Mouse (Mus musculus): ENCODE measurements around the gene Cped1. TPM values are rescaled to one million over a fixed set of nuclear protein-coding genes. Genes with fewer than 3 reads are reported as not detected.

Gene Cped1
- polyA plus RNA-seq, 1 experiment from 2014 or later = 6.4 TPM

GRCm38 (mm10) chr6:22093792-22094191 lies 108.1 kb downstream of the Cped1 start:
- H3K4me3 ChIP-seq (ENCODE audit: low read depth, low read length) = no peak overlapping the region
- WGBS (ENCODE audit: insufficient replicate concordance) = 91% methylated on average over 5 of the region's 5 CpGs
- no peak overlapping the region for H3K4me2 ChIP-seq
- no peak overlapping the region for H3K27ac ChIP-seq (ENCODE audit: low read depth, low read length)
- no peak overlapping the region for H3K9ac ChIP-seq (ENCODE audit: low read depth, low read length)
- H3K9me3 ChIP-seq (replicated peaks; ENCODE audit: control insufficient read depth, low read length) = no peaks in the 10 kb centered on the region
- ATAC-seq (replicated peaks; ENCODE audit: insufficient number of reproducible peaks, low FRiP score, low TSS enrichment) = no peak
- no peaks in the 10 kb centered on the region for H3K36me3 ChIP-seq (ENCODE audit: control insufficient read depth, insufficient read depth, low read length)
- H3K27me3 ChIP-seq (ENCODE audit: control insufficient read depth, insufficient read depth, low read length) = no peaks in the 10 kb centered on the region
- H3K4me1 ChIP-seq (ENCODE audit: control insufficient read depth, insufficient read depth, low read length) = no peaks in the 10 kb centered on the region

- ATAC-seq (replicated peaks; ENCODE audit: insufficient number of reproducible peaks, low FRiP score, low TSS enrichment) = no peak
- 45% methylated on average over 2 of the region's 2 CpGs for WGBS (ENCODE audit: insufficient replicate concordance)
- no peaks in the 10 kb centered on the region for H3K9me3 ChIP-seq (replicated peaks; ENCODE audit: control insufficient read depth, low read length)
- H3K27ac ChIP-seq (ENCODE audit: low read depth, low read length) = no peak overlapping the region
- H3K9ac ChIP-seq (ENCODE audit: low read depth, low read length) = no peak overlapping the region
- H3K4me1 ChIP-seq (ENCODE audit: control insufficient read depth, insufficient read depth, low read length) = no peaks in the 10 kb centered on the region
- H3K27me3 ChIP-seq (ENCODE audit: control insufficient read depth, insufficient read depth, low read length) = no peaks in the 10 kb centered on the region
- no peak overlapping the region for H3K4me3 ChIP-seq (ENCODE audit: low read depth, low read length)
- H3K4me2 ChIP-seq = no peak overlapping the region
- H3K36me3 ChIP-seq (ENCODE audit: control insufficient read depth, insufficient read depth, low read length) = no peaks in the 10 kb centered on the region
Measured at GRCm38 (mm10) chr6:22097709-22098108, 112.0 kb downstream of the Cped1 start.

GRCm38 (mm10) chr6:22099832-22100231 lies 114.1 kb downstream of the Cped1 start:
- no peak for ATAC-seq (replicated peaks; ENCODE audit: insufficient number of reproducible peaks, low FRiP score, low TSS enrichment)
- H3K4me3 ChIP-seq (ENCODE audit: low read depth, low read length) = no peak overlapping the region
- H3K9me3 ChIP-seq (replicated peaks; ENCODE audit: control insufficient read depth, low read length) = no peaks in the 10 kb centered on the region
- WGBS (ENCODE audit: insufficient replicate concordance) = 75% methylated on average over 5 of the region's 5 CpGs
- no peaks in the 10 kb centered on the region for H3K4me1 ChIP-seq (ENCODE audit: control insufficient read depth, insufficient read depth, low read length)
- H3K27me3 ChIP-seq (ENCODE audit: control insufficient read depth, insufficient read depth, low read length) = no peaks in the 10 kb centered on the region
- H3K27ac ChIP-seq (ENCODE audit: low read depth, low read length) = no peak overlapping the region
- no peak overlapping the region for H3K4me2 ChIP-seq
- no peak overlapping the region for H3K9ac ChIP-seq (ENCODE audit: low read depth, low read length)
- H3K36me3 ChIP-seq (ENCODE audit: control insufficient read depth, insufficient read depth, low read length) = no peaks in the 10 kb centered on the region

- Histone ChIP-seq H3K27me3 (ENCODE audit: control insufficient read depth, insufficient read depth, low read length) (no peaks in the 10 kb centered on the region), H3K36me3 (ENCODE audit: control insufficient read depth, insufficient read depth, low read length) (no peaks in the 10 kb centered on the region), H3K9me3 (replicated peaks; ENCODE audit: control insufficient read depth, low read length) (no peaks in the 10 kb centered on the region), H3K4me3 (ENCODE audit: low read depth, low read length) (no peak overlapping the region), H3K4me1 (ENCODE audit: control insufficient read depth, insufficient read depth, low read length) (no peaks in the 10 kb centered on the region), H3K4me2 (no peak overlapping the region), H3K9ac (ENCODE audit: low read depth, low read length) (no peak overlapping the region), H3K27ac (ENCODE audit: low read depth, low read length) (no peak overlapping the region)
- ATAC-seq (replicated peaks; ENCODE audit: insufficient number of reproducible peaks, low FRiP score, low TSS enrichment) = no peak
- 60% methylated on average over 3 of the region's 3 CpGs for WGBS (ENCODE audit: insufficient replicate concordance)
Measured at GRCm38 (mm10) chr6:22101939-22102338, 116.2 kb downstream of the Cped1 start.

GRCm38 (mm10) chr6:22102752-22103151 lies 117.0 kb downstream of the Cped1 start:
- no peak overlapping the region for H3K4me2 ChIP-seq
- ATAC-seq (replicated peaks; ENCODE audit: insufficient number of reproducible peaks, low FRiP score, low TSS enrichment) = no peak
- no peaks in the 10 kb centered on the region for H3K36me3 ChIP-seq (ENCODE audit: control insufficient read depth, insufficient read depth, low read length)
- no peak overlapping the region for H3K27ac ChIP-seq (ENCODE audit: low read depth, low read length)
- no peaks in the 10 kb centered on the region for H3K27me3 ChIP-seq (ENCODE audit: control insufficient read depth, insufficient read depth, low read length)
- H3K4me1 ChIP-seq (ENCODE audit: control insufficient read depth, insufficient read depth, low read length) = no peaks in the 10 kb centered on the region
- H3K9me3 ChIP-seq (replicated peaks; ENCODE audit: control insufficient read depth, low read length) = no peaks in the 10 kb centered on the region
- H3K4me3 ChIP-seq (ENCODE audit: low read depth, low read length) = no peak overlapping the region
- no peak overlapping the region for H3K9ac ChIP-seq (ENCODE audit: low read depth, low read length)
- WGBS (ENCODE audit: insufficient replicate concordance) = 71% methylated on average over 4 of the region's 4 CpGs

GRCm38 (mm10) chr6:22103713-22104112 lies 118.0 kb downstream of the Cped1 start:
- no peak overlapping the region for H3K27ac ChIP-seq (ENCODE audit: low read depth, low read length)
- no peak for ATAC-seq (replicated peaks; ENCODE audit: insufficient number of reproducible peaks, low FRiP score, low TSS enrichment)
- no peak overlapping the region for H3K4me3 ChIP-seq (ENCODE audit: low read depth, low read length)
- no peak overlapping the region for H3K4me2 ChIP-seq
- 81% methylated on average over 3 of the region's 3 CpGs for WGBS (ENCODE audit: insufficient replicate concordance)
- no peaks in the 10 kb centered on the region for H3K4me1 ChIP-seq (ENCODE audit: control insufficient read depth, insufficient read depth, low read length)
- no peaks in the 10 kb centered on the region for H3K27me3 ChIP-seq (ENCODE audit: control insufficient read depth, insufficient read depth, low read length)
- no peaks in the 10 kb centered on the region for H3K9me3 ChIP-seq (replicated peaks; ENCODE audit: control insufficient read depth, low read length)
- H3K36me3 ChIP-seq (ENCODE audit: control insufficient read depth, insufficient read depth, low read length) = no peaks in the 10 kb centered on the region
- no peak overlapping the region for H3K9ac ChIP-seq (ENCODE audit: low read depth, low read length)

GRCm38 (mm10) chr6:22104211-22104610 lies 118.5 kb downstream of the Cped1 start:
- no peak overlapping the region for H3K4me2 ChIP-seq
- 59% methylated on average over 8 of the region's 8 CpGs for WGBS (ENCODE audit: insufficient replicate concordance)
- no peak for ATAC-seq (replicated peaks; ENCODE audit: insufficient number of reproducible peaks, low FRiP score, low TSS enrichment)
- H3K9me3 ChIP-seq (replicated peaks; ENCODE audit: control insufficient read depth, low read length) = no peaks in the 10 kb centered on the region
- no peaks in the 10 kb centered on the region for H3K27me3 ChIP-seq (ENCODE audit: control insufficient read depth, insufficient read depth, low read length)
- no peaks in the 10 kb centered on the region for H3K36me3 ChIP-seq (ENCODE audit: control insufficient read depth, insufficient read depth, low read length)
- no peak overlapping the region for H3K27ac ChIP-seq (ENCODE audit: low read depth, low read length)
- no peak overlapping the region for H3K4me3 ChIP-seq (ENCODE audit: low read depth, low read length)
- H3K4me1 ChIP-seq (ENCODE audit: control insufficient read depth, insufficient read depth, low read length) = no peaks in the 10 kb centered on the region
- H3K9ac ChIP-seq (ENCODE audit: low read depth, low read length) = no peak overlapping the region

- no peak for ATAC-seq (replicated peaks; ENCODE audit: insufficient number of reproducible peaks, low FRiP score, low TSS enrichment)
- no peaks in the 10 kb centered on the region for H3K4me1 ChIP-seq (ENCODE audit: control insufficient read depth, insufficient read depth, low read length)
- no peak overlapping the region for H3K4me2 ChIP-seq
- no peaks in the 10 kb centered on the region for H3K9me3 ChIP-seq (replicated peaks; ENCODE audit: control insufficient read depth, low read length)
- no peaks in the 10 kb centered on the region for H3K36me3 ChIP-seq (ENCODE audit: control insufficient read depth, insufficient read depth, low read length)
- H3K27me3 ChIP-seq (ENCODE audit: control insufficient read depth, insufficient read depth, low read length) = no peaks in the 10 kb centered on the region
- H3K9ac ChIP-seq (ENCODE audit: low read depth, low read length) = no peak overlapping the region
- no peak overlapping the region for H3K27ac ChIP-seq (ENCODE audit: low read depth, low read length)
- H3K4me3 ChIP-seq (ENCODE audit: low read depth, low read length) = no peak overlapping the region
- 90% methylated on average over 6 of the region's 6 CpGs for WGBS (ENCODE audit: insufficient replicate concordance)
Measured at GRCm38 (mm10) chr6:22114079-22114478, 128.4 kb downstream of the Cped1 start.

- no peak overlapping the region for H3K9ac ChIP-seq (ENCODE audit: low read depth, low read length)
- H3K9me3 ChIP-seq (replicated peaks; ENCODE audit: control insufficient read depth, low read length) = no peaks in the 10 kb centered on the region
- H3K4me2 ChIP-seq = no peak overlapping the region
- no peak for ATAC-seq (replicated peaks; ENCODE audit: insufficient number of reproducible peaks, low FRiP score, low TSS enrichment)
- 88% methylated on average over 1 of the region's 1 CpGs for WGBS (ENCODE audit: insufficient replicate concordance)
- H3K27me3 ChIP-seq (ENCODE audit: control insufficient read depth, insufficient read depth, low read length) = no peaks in the 10 kb centered on the region
- no peaks in the 10 kb centered on the region for H3K36me3 ChIP-seq (ENCODE audit: control insufficient read depth, insufficient read depth, low read length)
- no peaks in the 10 kb centered on the region for H3K4me1 ChIP-seq (ENCODE audit: control insufficient read depth, insufficient read depth, low read length)
- no peak overlapping the region for H3K27ac ChIP-seq (ENCODE audit: low read depth, low read length)
- H3K4me3 ChIP-seq (ENCODE audit: low read depth, low read length) = no peak overlapping the region
Measured at GRCm38 (mm10) chr6:22116679-22117078, 131.0 kb downstream of the Cped1 start.
